Mouse (Mus musculus) splenic B cell, adult 2 months (primary cell): ENCODE results near the gene Ggn.

Experiments used
- DNase-seq: peaks from one replicate; pipeline ENCODE4 v3.0.0-alpha.2; 2011; ENCODE audit warnings: low read depth, low spot score
- H3K27me3 ChIP-seq: 2 replicates; pipeline ENCODE4 v1.6.1; 2012; ENCODE audit warnings: mild to moderate bottlenecking, low read length, moderate library complexity, mixed read lengths; ENCODE audit not compliant: control insufficient read depth, poor library complexity, insufficient read depth, severe bottlenecking
- H3K36me3 ChIP-seq: 2 replicates; pipeline ENCODE4 v1.6.1; 2012; ENCODE audit warnings: mild to moderate bottlenecking, low read length, moderate library complexity, mixed read lengths; ENCODE audit not compliant: control insufficient read depth, poor library complexity, insufficient read depth, severe bottlenecking

Ggn gene

GRCm38 (mm10) chr7:29148771-29149170 is 21.2 kb upstream of the Ggn start:
- no peak for DNase-seq
- no peaks in the 10 kb centered on the region for H3K36me3 ChIP-seq
- no peaks in the 10 kb centered on the region for H3K27me3 ChIP-seq

GRCm38 (mm10) chr7:29151486-29151885 is 18.5 kb upstream of the Ggn start:
- Histone ChIP-seq H3K27me3 (no peaks in the 10 kb centered on the region), H3K36me3 (no peaks in the 10 kb centered on the region)

GRCm38 (mm10) chr7:29154018-29154720 is 15.8 kb upstream of the Ggn start:
- Histone ChIP-seq H3K27me3 (no peaks in the 10 kb centered on the region; the same call in 1 of the 2 replicates), H3K36me3 (no peaks in the 10 kb centered on the region)
- peak; percentile 35 for DNase-seq

More at GRCm38 (mm10) chr7:29151486-29151885, 18.5 kb upstream of the Ggn start:
- no peak for DNase-seq

GRCm38 (mm10) chr7:29155196-29155837 is 14.7 kb upstream of the Ggn start:
- Histone ChIP-seq H3K36me3 (no peaks in the 10 kb centered on the region), H3K27me3 (no peaks in the 10 kb centered on the region; the same call in 1 of the 2 replicates)
- peak; percentile 90 for DNase-seq

GRCm38 (mm10) chr7:29155838-29156782 is 13.9 kb upstream of the Ggn start, which contains the start of gene Fam98c:
Gene Fam98c, minus strand, starts transcription at chr7:29156234.
- no peaks in the 10 kb centered on the region; the same call in 1 of the 2 replicates for H3K27me3 ChIP-seq

GRCm38 (mm10) chr7:29158264-29158663 is 11.7 kb upstream of the Ggn start:
- no peaks in the 10 kb centered on the region for H3K36me3 ChIP-seq
- no peak for DNase-seq
- H3K27me3 ChIP-seq = no peaks in the 10 kb centered on the region; the same call in 1 of the 2 replicates

More at GRCm38 (mm10) chr7:29155838-29156782, 13.9 kb upstream of the Ggn start, which contains the start of gene Fam98c:
- H3K36me3 ChIP-seq = no peaks in the 10 kb centered on the region
- DNase-seq = peak; percentile 76

- no peaks in the 10 kb centered on the region; the same call in 1 of the 2 replicates for H3K27me3 ChIP-seq
- no peak for DNase-seq
- H3K36me3 ChIP-seq = no peaks in the 10 kb centered on the region
Measured at GRCm38 (mm10) chr7:29162294-29162693, 7.7 kb upstream of the Ggn start.

- H3K27me3 ChIP-seq = no peaks in the 10 kb centered on the region; the same call in 1 of the 2 replicates
- DNase-seq = peak; percentile 67
Measured at GRCm38 (mm10) chr7:29162750-29163525, 7.1 kb upstream of the Ggn start.

GRCm38 (mm10) chr7:29167656-29168055 is 2.4 kb upstream of the Ggn start:
- no peaks in the 10 kb centered on the region for H3K36me3 ChIP-seq
- no peaks in the 10 kb centered on the region; the same call in none of the 2 replicates for H3K27me3 ChIP-seq
- no peak for DNase-seq

More at GRCm38 (mm10) chr7:29162750-29163525, 7.1 kb upstream of the Ggn start:
- no peaks in the 10 kb centered on the region for H3K36me3 ChIP-seq

- Histone ChIP-seq H3K36me3 (no peaks in the 10 kb centered on the region; the same call in 1 of the 2 replicates), H3K27me3 (no peaks in the 10 kb centered on the region; the same call in none of the 2 replicates)
- no peak for DNase-seq
Measured at GRCm38 (mm10) chr7:29168121-29168695, 1.8 kb upstream of the Ggn start.

GRCm38 (mm10) chr7:29168791-29169230 is 1.2 kb upstream of the Ggn start:
- no peaks in the 10 kb centered on the region; the same call in 1 of the 2 replicates for H3K36me3 ChIP-seq
- DNase-seq = no peak
- H3K27me3 ChIP-seq = no peaks in the 10 kb centered on the region; the same call in 1 of the 2 replicates

- DNase-seq = peak; percentile 38
- H3K27me3 ChIP-seq = no peaks in the 10 kb centered on the region; the same call in 1 of the 2 replicates
- H3K36me3 ChIP-seq = peaks cover 2% of the 10 kb centered on the region; the same call in 1 of the 2 replicates
Measured at GRCm38 (mm10) chr7:29169231-29170065, 562 bp upstream of the Ggn start.
